Mouse (Mus musculus): ENCODE results near the gene Fanca.

GRCm38 (mm10) chr8:123334467-123334866 lies 16.1 kb upstream of the Fanca start:
- TF ChIP-seq POLR2AphosphoS2 (IDR thresholded peaks at IDR 0.05; ENCODE audit: low read depth, low read length) (no peak), CTCF (conservative IDR thresholded peaks at IDR 0.05 in 1 of 2, IDR thresholded peaks at IDR 0.05 in 1 of 2; ENCODE audit: low read depth in 2 of 2, low read length in 2 of 2) (no peak), USF1 (IDR thresholded peaks at IDR 0.05; ENCODE audit: low read depth, low read length) (no peak), CHD2 (IDR thresholded peaks at IDR 0.05; ENCODE audit: low read length) (no peak), MAFK (IDR thresholded peaks at IDR 0.05; ENCODE audit: insufficient replicate concordance, low read length) (no peak), NRF1 (IDR thresholded peaks at IDR 0.05; ENCODE audit: low read depth, low read length) (no peak), ZMIZ1 (IDR thresholded peaks at IDR 0.05; ENCODE audit: low read depth, low read length) (no peak), EP300 (IDR thresholded peaks at IDR 0.05; ENCODE audit: low read length) (no peak)
